ENCODE assay signal across 15 mouse cellular contexts in genomic region chr2:20764566-20765090, GRCm38 (mm10).
A peak's percentile ranks its signal among the peaks of the same experiment; 100 is the strongest.
DNase-seq lines count a peak whose midpoint lies in the region.
"Had no signal": no experiment of that assay in that cellular context is flagged by ENCODE, and none has a peak within 500 bp of the region (broad histone marks: within the 10 kb centered on the region; RNA-seq: fewer than 3 reads in every experiment).

No protein-coding gene starts in this region.

- peak; percentile 67 for DNase-seq in gastrocnemius, adult 18-20 months (ENCODE audit: low spot score)
- no peak for DNase-seq in gastrocnemius, postnatal 36 days
- DNase-seq in gastrocnemius, adult 8-10 months (ENCODE audit: low spot score in 2 of 2): peak; percentile 11 to 25
- no peak for DNase-seq in gastrocnemius, postnatal 4 days (ENCODE audit: low spot score in 2 of 2)
- DNase-seq in heart, adult 11 months: peak; percentile 65
- DNase-seq in heart, postnatal 10 days: no peak
- DNase-seq: adrenal gland, adult 8-10 months; adrenal gland, postnatal 14 days; adrenal gland, postnatal 36 days; B cell, adult 2 months; cerebellum, adult 11-12 months; cerebellum, adult 2 months; cerebellum, adult 9-10 months; cerebellum, postnatal 10 days; cerebellum, postnatal 25 days had no signal

- intact Hi-C loops in gastrocnemius, postnatal 36 days (cut with DNase I): no loop called here
- intact Hi-C loops in heart, postnatal 10 days (cut with DNase I): no loop called here

Comparison
In these comparisons a context has a peak if more than half of its experiments do, and no peak if none do; other contexts are left out.
1. DNase-seq: peak in gastrocnemius, adult 18-20 months (single experiment), gastrocnemius, adult 8-10 months (2 of 2) and heart, adult 11 months (single experiment); none in gastrocnemius, postnatal 36 days (0 of 2), gastrocnemius, postnatal 4 days (0 of 2) and heart, postnatal 10 days (0 of 2).